Mouse (Mus musculus) thymus, postnatal 36 days (tissue): ENCODE measurements around the gene Ddx24.

ENCODE experiments used
- DNase-seq, 2 experiments: peaks; one replicate each; pipeline ENCODE4 v3.0.0; 2022; ENCODE audit warnings: mixed read lengths in 2 of 2

The Ddx24 gene

GRCm38 (mm10) chr12:103389348-103389727, 36.3 kb downstream of the Ddx24 start:
- no peak for DNase-seq

GRCm38 (mm10) chr12:103388505-103389347, 36.9 kb downstream of the Ddx24 start, which contains the start of gene Otub2:
Gene Otub2 (plus strand): TSS chr12:103388682.
- peak; percentile 90 to 93 for DNase-seq

GRCm38 (mm10) chr12:103380226-103380625, 45.4 kb downstream of the Ddx24 start:
- no peak for DNase-seq

GRCm38 (mm10) chr12:103376774-103377173, 48.9 kb downstream of the Ddx24 start:
- no peak for DNase-seq

GRCm38 (mm10) chr12:103376124-103376523, 49.5 kb downstream of the Ddx24 start:
- no peak for DNase-seq

- no peak for DNase-seq
Observed at GRCm38 (mm10) chr12:103373530-103374236, 51.9 kb downstream of the Ddx24 start.

- peak; percentile 52 to 54 for DNase-seq
Observed at GRCm38 (mm10) chr12:103371711-103372110, 53.9 kb downstream of the Ddx24 start.

GRCm38 (mm10) chr12:103370861-103371260, 54.8 kb downstream of the Ddx24 start:
- no peak for DNase-seq

- no peak for DNase-seq
Observed at GRCm38 (mm10) chr12:103368777-103369176, 56.9 kb downstream of the Ddx24 start.

GRCm38 (mm10) chr12:103368326-103368669, 57.3 kb downstream of the Ddx24 start:
- no peak for DNase-seq

- peak; percentile 58 to 72 for DNase-seq
Observed at GRCm38 (mm10) chr12:103367620-103368325, 57.9 kb downstream of the Ddx24 start.

GRCm38 (mm10) chr12:103367171-103367570, 58.5 kb downstream of the Ddx24 start:
- no peak for DNase-seq

GRCm38 (mm10) chr12:103362336-103362735, 63.3 kb downstream of the Ddx24 start:
- DNase-seq = no peak

GRCm38 (mm10) chr12:103361539-103362307, 63.9 kb downstream of the Ddx24 start:
- no peak for DNase-seq

GRCm38 (mm10) chr12:103360812-103361211, 64.8 kb downstream of the Ddx24 start:
- no peak for DNase-seq

- DNase-seq = no peak
Observed at GRCm38 (mm10) chr12:103358951-103359801, 66.5 kb downstream of the Ddx24 start.

GRCm38 (mm10) chr12:103358216-103358615, 67.4 kb downstream of the Ddx24 start:
- no peak for DNase-seq
